Mouse (Mus musculus): ENCODE measurements at regions not wholly inside any gene's neighbourhood (a gene's known extent, or its start where the extent isn't known, plus 50 kb on each side); places are given as distances from the start of the nearest gene placed in this dataset.

GRCm38 (mm10) chr6:127381148-127381888, 65.3 kb upstream of the Parp11 start:
- DNase-seq (ENCODE audit: low spot score in 2 of 2), result no peak

GRCm38 (mm10) chr6:127391258-127392011, 55.2 kb upstream of the Parp11 start:
- DNase-seq (ENCODE audit: low spot score in 2 of 2), result no peak

- DNase-seq (ENCODE audit: low spot score in 2 of 2), result no peak
Measured at GRCm38 (mm10) chr6:127392012-127392798, 54.4 kb upstream of the Parp11 start.

GRCm38 (mm10) chr6:127392799-127393172, 53.9 kb upstream of the Parp11 start:
- DNase-seq (ENCODE audit: low spot score in 2 of 2), result no peak

GRCm38 (mm10) chr6:127393907-127394600, 52.6 kb upstream of the Parp11 start:
- DNase-seq (ENCODE audit: low spot score in 2 of 2), result no peak

Measured in right cerebral cortex, adult 2 months (tissue).